Mouse (Mus musculus): ENCODE results near the gene Oprl1. TPM values are rescaled to one million over a fixed set of nuclear protein-coding genes. Genes with fewer than 3 reads are reported as not detected.

The Oprl1 gene
- polyA plus RNA-seq, 1 experiment, result 0.78 TPM

GRCm38 (mm10) chr2:181687586-181687985, 27.2 kb upstream of the Oprl1 start:
- H3K36me3 ChIP-seq (ENCODE audit: control insufficient read depth, insufficient read depth, low read length, poor library complexity, severe bottlenecking), result 0 out of 2 replicates have a peak, but pooled peaks cover 4% of the 10 kb centered on the region
- no peaks in the 10 kb centered on the region for H3K4me1 ChIP-seq (ENCODE audit: control insufficient read depth, insufficient read depth, low read length)
- no peak overlapping the region for H3K9ac ChIP-seq (ENCODE audit: low read depth, poor library complexity, severe bottlenecking)
- no peaks in the 10 kb centered on the region for H3K9me3 ChIP-seq (replicated peaks; ENCODE audit: control insufficient read depth, insufficient read depth, low read length, poor library complexity, severe bottlenecking)
- TF ChIP-seq CTCF (IDR thresholded peaks at IDR 0.05; ENCODE audit: low read depth, low read length) (no peak), EP300 (IDR thresholded peaks at IDR 0.05; ENCODE audit: insufficient read depth, low read depth, low read length) (no peak)
- H3K27me3 ChIP-seq (ENCODE audit: control insufficient read depth, insufficient read depth, low read length, poor library complexity, severe bottlenecking), result no peaks in the 10 kb centered on the region
- H3K4me3 ChIP-seq (ENCODE audit: low read depth, low read length), result no peak overlapping the region
- H3K27ac ChIP-seq (ENCODE audit: insufficient read depth, low read length), result no peak overlapping the region

GRCm38 (mm10) chr2:181689466-181690160, 25.2 kb upstream of the Oprl1 start:
- Histone ChIP-seq H3K4me1 (ENCODE audit: control insufficient read depth, insufficient read depth, low read length) (no peaks in the 10 kb centered on the region), H3K27ac (ENCODE audit: insufficient read depth, low read length) (no peak overlapping the region), H3K9me3 (replicated peaks; ENCODE audit: control insufficient read depth, insufficient read depth, low read length, poor library complexity, severe bottlenecking) (no peaks in the 10 kb centered on the region), H3K9ac (ENCODE audit: low read depth, poor library complexity, severe bottlenecking) (no peak overlapping the region), H3K4me3 (ENCODE audit: low read depth, low read length) (no peak overlapping the region), H3K27me3 (ENCODE audit: control insufficient read depth, insufficient read depth, low read length, poor library complexity, severe bottlenecking) (no peaks in the 10 kb centered on the region), H3K36me3 (ENCODE audit: control insufficient read depth, insufficient read depth, low read length, poor library complexity, severe bottlenecking) (0 out of 2 replicates have a peak, but pooled peaks cover 4% of the 10 kb centered on the region)
- TF ChIP-seq CTCF (IDR thresholded peaks at IDR 0.05; ENCODE audit: low read depth, low read length) (no peak), EP300 (IDR thresholded peaks at IDR 0.05; ENCODE audit: insufficient read depth, low read depth, low read length) (no peak), POLR2A (IDR thresholded peaks at IDR 0.05; ENCODE audit: insufficient read depth, low read length) (no peak)

- H3K4me3 ChIP-seq (ENCODE audit: low read depth, low read length), result no peak overlapping the region
- H3K36me3 ChIP-seq (ENCODE audit: control insufficient read depth, insufficient read depth, low read length, poor library complexity, severe bottlenecking), result 0 out of 2 replicates have a peak, but pooled peaks cover 4% of the 10 kb centered on the region
- H3K9ac ChIP-seq (ENCODE audit: low read depth, poor library complexity, severe bottlenecking), result no peak overlapping the region
- no peak overlapping the region for H3K27ac ChIP-seq (ENCODE audit: insufficient read depth, low read length)
- H3K27me3 ChIP-seq (ENCODE audit: control insufficient read depth, insufficient read depth, low read length, poor library complexity, severe bottlenecking), result no peaks in the 10 kb centered on the region
- no peaks in the 10 kb centered on the region for H3K9me3 ChIP-seq (replicated peaks; ENCODE audit: control insufficient read depth, insufficient read depth, low read length, poor library complexity, severe bottlenecking)
- H3K4me1 ChIP-seq (ENCODE audit: control insufficient read depth, insufficient read depth, low read length), result no peaks in the 10 kb centered on the region
- TF ChIP-seq EP300 (IDR thresholded peaks at IDR 0.05; ENCODE audit: insufficient read depth, low read depth, low read length) (no peak), POLR2A (IDR thresholded peaks at IDR 0.05; ENCODE audit: insufficient read depth, low read length) (no peak), CTCF (IDR thresholded peaks at IDR 0.05; ENCODE audit: low read depth, low read length) (no peak)
Measured at GRCm38 (mm10) chr2:181691083-181691482, 23.7 kb upstream of the Oprl1 start.

GRCm38 (mm10) chr2:181691571-181691970, 23.2 kb upstream of the Oprl1 start:
- Histone ChIP-seq H3K27me3 (ENCODE audit: control insufficient read depth, insufficient read depth, low read length, poor library complexity, severe bottlenecking) (no peaks in the 10 kb centered on the region), H3K36me3 (ENCODE audit: control insufficient read depth, insufficient read depth, low read length, poor library complexity, severe bottlenecking) (0 out of 2 replicates have a peak, but pooled peaks cover 4% of the 10 kb centered on the region), H3K4me3 (ENCODE audit: low read depth, low read length) (no peak overlapping the region), H3K27ac (ENCODE audit: insufficient read depth, low read length) (no peak overlapping the region), H3K4me1 (ENCODE audit: control insufficient read depth, insufficient read depth, low read length) (no peaks in the 10 kb centered on the region), H3K9ac (ENCODE audit: low read depth, poor library complexity, severe bottlenecking) (no peak overlapping the region), H3K9me3 (replicated peaks; ENCODE audit: control insufficient read depth, insufficient read depth, low read length, poor library complexity, severe bottlenecking) (no peaks in the 10 kb centered on the region)
- TF ChIP-seq EP300 (IDR thresholded peaks at IDR 0.05; ENCODE audit: insufficient read depth, low read depth, low read length), result no peak
- no peak for TF ChIP-seq POLR2A (IDR thresholded peaks at IDR 0.05; ENCODE audit: insufficient read depth, low read length)
- no peak for TF ChIP-seq CTCF (IDR thresholded peaks at IDR 0.05; ENCODE audit: low read depth, low read length)

GRCm38 (mm10) chr2:181692304-181692703, 22.5 kb upstream of the Oprl1 start:
- Histone ChIP-seq H3K4me3 (ENCODE audit: low read depth, low read length) (no peak overlapping the region), H3K9ac (ENCODE audit: low read depth, poor library complexity, severe bottlenecking) (no peak overlapping the region)
- TF ChIP-seq CTCF (IDR thresholded peaks at IDR 0.05; ENCODE audit: low read depth, low read length), result no peak
- no peak for TF ChIP-seq EP300 (IDR thresholded peaks at IDR 0.05; ENCODE audit: insufficient read depth, low read depth, low read length)
- no peak for TF ChIP-seq POLR2A (IDR thresholded peaks at IDR 0.05; ENCODE audit: insufficient read depth, low read length)

More at GRCm38 (mm10) chr2:181692304-181692703, 22.5 kb upstream of the Oprl1 start:
- H3K27me3 ChIP-seq (ENCODE audit: control insufficient read depth, insufficient read depth, low read length, poor library complexity, severe bottlenecking), result no peaks in the 10 kb centered on the region
- 0 out of 2 replicates have a peak, but pooled peaks cover 4% of the 10 kb centered on the region for H3K36me3 ChIP-seq (ENCODE audit: control insufficient read depth, insufficient read depth, low read length, poor library complexity, severe bottlenecking)
- H3K27ac ChIP-seq (ENCODE audit: insufficient read depth, low read length), result no peak overlapping the region
- no peaks in the 10 kb centered on the region for H3K4me1 ChIP-seq (ENCODE audit: control insufficient read depth, insufficient read depth, low read length)
- no peaks in the 10 kb centered on the region for H3K9me3 ChIP-seq (replicated peaks; ENCODE audit: control insufficient read depth, insufficient read depth, low read length, poor library complexity, severe bottlenecking)
